In genomic region chr10:58238984-58239740, GRCm38 (mm10) we compare ENCODE assay signal across 9 mouse cellular contexts. TPM values are rescaled to one million over a fixed set of nuclear protein-coding genes. Genes with fewer than 3 reads are reported as not detected.
DNase-seq lines count a peak whose midpoint lies in the region; ATAC-seq and TF ChIP-seq lines count a peak whose summit lies in the region.
"Not testable (repeated sequence)": the region's sequence is repeated elsewhere in the genome, so short reads cannot be mapped to it uniquely, and the experiment has no call there.
"Had no signal": no experiment of that assay in that cellular context is flagged by ENCODE, and none has a peak within 500 bp of the region (broad histone marks: within the 10 kb centered on the region; RNA-seq: fewer than 3 reads in every experiment).

No protein-coding gene starts in this region.

- WGBS in embryonic facial prominence, embryonic 14.5 days: 75% methylated on average over 8 of the region's 8 CpGs
- 74% methylated on average over 8 of the region's 8 CpGs for WGBS in heart, adult 2 months
- WGBS in intestine, embryonic 16.5 days: 85% methylated on average over 7 of the region's 8 CpGs
- 83% methylated on average over 8 of the region's 8 CpGs for WGBS in limb, embryonic 13.5 days
- WGBS in midbrain, embryonic 13.5 days: 87% methylated on average over 8 of the region's 8 CpGs

- TF ChIP-seq EP300 in heart, adult 2 months (IDR thresholded peaks at IDR 0.05; ENCODE audit: insufficient read depth, low read depth, low read length): not testable (repeated sequence)

- not testable (repeated sequence) for TF ChIP-seq CTCF in heart, adult 2 months (IDR thresholded peaks at IDR 0.05)

- intact Hi-C loops in heart, adult 2 months (cut with DNase I): not testable (repeated sequence)

- H3K4me2 ChIP-seq in embryonic facial prominence, embryonic 14.5 days (ENCODE audit: low read depth, low read length); intestine, embryonic 16.5 days (ENCODE audit: low read depth, low read length); limb, embryonic 13.5 days (replicated peaks); midbrain, embryonic 13.5 days (replicated peaks): not testable (repeated sequence)

- H3K9ac ChIP-seq in embryonic facial prominence, embryonic 14.5 days (ENCODE audit: low read depth, low read length); heart, adult 2 months (ENCODE audit: low read depth, low read length); intestine, embryonic 16.5 days (ENCODE audit: low read depth, low read length); limb, embryonic 13.5 days; midbrain, embryonic 13.5 days (replicated peaks): not testable (repeated sequence)

- not testable (repeated sequence) for H3K27ac ChIP-seq in embryonic facial prominence, embryonic 14.5 days (replicated peaks; ENCODE audit: low read depth, low read length); heart, adult 2 months; intestine, embryonic 16.5 days (ENCODE audit: low read length); limb, embryonic 13.5 days; midbrain, embryonic 13.5 days

- H3K27me3 ChIP-seq in embryonic facial prominence, embryonic 14.5 days (replicated peaks; ENCODE audit: control insufficient read depth, insufficient read depth, low read length); heart, adult 2 months (ENCODE audit: control insufficient read depth, insufficient read depth, low read length); intestine, embryonic 16.5 days (replicated peaks; ENCODE audit: control insufficient read depth, insufficient read depth, low read length); limb, embryonic 13.5 days; midbrain, embryonic 13.5 days: not testable (repeated sequence)

- H3K36me3 ChIP-seq in embryonic facial prominence, embryonic 14.5 days (ENCODE audit: control insufficient read depth, insufficient read depth, low read length); heart, adult 2 months (ENCODE audit: control insufficient read depth, insufficient read depth, low read length); intestine, embryonic 16.5 days (ENCODE audit: control insufficient read depth, insufficient read depth, low read length); limb, embryonic 13.5 days; midbrain, embryonic 13.5 days: not testable (repeated sequence)

- not testable (repeated sequence) for H3K79me2 ChIP-seq in heart, adult 2 months (replicated peaks; ENCODE audit: control insufficient read depth, insufficient read depth, low read length)

- not testable (repeated sequence) for H3K9me3 ChIP-seq in embryonic facial prominence, embryonic 14.5 days (ENCODE audit: control insufficient read depth, low read length); intestine, embryonic 16.5 days (ENCODE audit: control insufficient read depth, low read length); limb, embryonic 13.5 days
- peaks cover 13% of the 10 kb centered on the region; the same call in 1 of the 2 replicates for H3K9me3 ChIP-seq in midbrain, embryonic 13.5 days

- TF ChIP-seq POLR2A in heart, adult 2 months (IDR thresholded peaks at IDR 0.05; ENCODE audit: insufficient read depth, low read depth, low read length): not testable (repeated sequence)

- DNase-seq in adrenal gland, adult 18-20 months (ENCODE audit: low spot score in 2 of 2): peak; percentile 62 to 70
- peak; percentile 45 for DNase-seq in embryonic facial prominence, embryonic 14.5 days (ENCODE audit: low spot score)
- peak; percentile 58 to 71 for DNase-seq in heart, adult 2 months
- peak; percentile 41 to 56 for DNase-seq in spleen, adult 18-20 months
- peak; percentile 45 for DNase-seq in yolk sac, embryonic 10.5 days (ENCODE audit: low spot score)

- not testable (repeated sequence) for H3K4me3 ChIP-seq in embryonic facial prominence, embryonic 14.5 days (ENCODE audit: low read depth, low read length); heart, adult 2 months; intestine, embryonic 16.5 days (ENCODE audit: low read length); limb, embryonic 13.5 days; midbrain, embryonic 13.5 days (replicated peaks)

- ATAC-seq in embryonic facial prominence, embryonic 14.5 days (ENCODE audit: low read depth): peak; percentile 87
- peak; percentile 78 for ATAC-seq in intestine, embryonic 16.5 days
- peak; percentile 82 for ATAC-seq in limb, embryonic 13.5 days (ENCODE audit: low FRiP score, low read depth)
- peak; percentile 87 for ATAC-seq in midbrain, embryonic 13.5 days

- not testable (repeated sequence) for H3K4me1 ChIP-seq in embryonic facial prominence, embryonic 14.5 days (ENCODE audit: control insufficient read depth, insufficient read depth, low read length); heart, adult 2 months (ENCODE audit: control insufficient read depth, insufficient read depth, low read length); intestine, embryonic 16.5 days (ENCODE audit: control insufficient read depth, insufficient read depth, low read length); limb, embryonic 13.5 days; midbrain, embryonic 13.5 days (replicated peaks)

RNA-seq across cellular contexts. Expression of gene Gm4981, which starts 2.7 kb away (rescaled TPM):
- total RNA-seq in adrenal gland, adult 18-20 months (2021): not detected
- polyA plus RNA-seq in embryonic facial prominence, embryonic 14.5 days (2014; fragmentation: Nextera tagmentation; extraction: Ambion mirVana): not detected in 2 replicates
- not detected for total RNA-seq in heart, adult 2 months (2021)
- polyA plus RNA-seq in heart, adult 2 months (2012; rRNA removed): not detected in 2 replicates
- not detected in 2 replicates for polyA plus RNA-seq in intestine, embryonic 16.5 days (2015; fragmentation: Nextera tagmentation; extraction: Ambion mirVana)
- polyA plus RNA-seq in limb, embryonic 13.5 days (2015; fragmentation: Nextera tagmentation; extraction: Ambion mirVana): not detected in 2 replicates
- not detected in 2 replicates for polyA plus RNA-seq in midbrain, embryonic 13.5 days (2015; fragmentation: Nextera tagmentation; extraction: Ambion mirVana)
- polyA plus RNA-seq: myocyte had no signal

RNA-seq across cellular contexts. Expression of gene Duxf3, which starts 6.7 kb away (rescaled TPM):
- total RNA-seq in adrenal gland, adult 18-20 months (2021): not detected
- not detected in 2 replicates for polyA plus RNA-seq in embryonic facial prominence, embryonic 14.5 days (2014; fragmentation: Nextera tagmentation; extraction: Ambion mirVana)
- total RNA-seq in heart, adult 2 months (2021): not detected
- polyA plus RNA-seq in heart, adult 2 months (2012; rRNA removed): not detected in 2 replicates
- polyA plus RNA-seq in intestine, embryonic 16.5 days (2015; fragmentation: Nextera tagmentation; extraction: Ambion mirVana): not detected in 2 replicates
- polyA plus RNA-seq in limb, embryonic 13.5 days (2015; fragmentation: Nextera tagmentation; extraction: Ambion mirVana): not detected in 2 replicates
- polyA plus RNA-seq in midbrain, embryonic 13.5 days (2015; fragmentation: Nextera tagmentation; extraction: Ambion mirVana): not detected in 2 replicates
- polyA plus RNA-seq: myocyte had no signal

RNA-seq across cellular contexts. Expression of gene AW822073, which starts 14.4 kb away (rescaled TPM):
- not detected for total RNA-seq in adrenal gland, adult 18-20 months (2021)
- not detected in 2 replicates for polyA plus RNA-seq in embryonic facial prominence, embryonic 14.5 days (2014; fragmentation: Nextera tagmentation; extraction: Ambion mirVana)
- total RNA-seq in heart, adult 2 months (2021): not detected
- not detected in 2 replicates for polyA plus RNA-seq in heart, adult 2 months (2012; rRNA removed)
- not detected in 2 replicates for polyA plus RNA-seq in intestine, embryonic 16.5 days (2015; fragmentation: Nextera tagmentation; extraction: Ambion mirVana)
- polyA plus RNA-seq in limb, embryonic 13.5 days (2015; fragmentation: Nextera tagmentation; extraction: Ambion mirVana): not detected in 2 replicates
- not detected in 2 replicates for polyA plus RNA-seq in midbrain, embryonic 13.5 days (2015; fragmentation: Nextera tagmentation; extraction: Ambion mirVana)
- polyA plus RNA-seq: myocyte had no signal

RNA-seq across cellular contexts. Expression of gene Gcc2, which starts 16.1 kb away (rescaled TPM):
- 10 to 100 TPM; 26.5 to 29.2 TPM for total RNA-seq in adrenal gland, adult 18-20 months (2021)
- 43.0 and 44.5 TPM in 2 replicates for polyA plus RNA-seq in embryonic facial prominence, embryonic 14.5 days (2014; fragmentation: Nextera tagmentation; extraction: Ambion mirVana)
- total RNA-seq in heart, adult 2 months (2021): 10 to 100 TPM; 22.6 to 29.3 TPM
- 7.9 and 12.2 TPM in 2 replicates for polyA plus RNA-seq in heart, adult 2 months (2012; rRNA removed)
- 59.6 and 65.4 TPM in 2 replicates for polyA plus RNA-seq in intestine, embryonic 16.5 days (2015; fragmentation: Nextera tagmentation; extraction: Ambion mirVana)
- polyA plus RNA-seq in limb, embryonic 13.5 days (2015; fragmentation: Nextera tagmentation; extraction: Ambion mirVana): 67.0 and 71.3 TPM in 2 replicates
- 92.3 and 97.7 TPM in 2 replicates for polyA plus RNA-seq in midbrain, embryonic 13.5 days (2015; fragmentation: Nextera tagmentation; extraction: Ambion mirVana)
